Mouse (Mus musculus) neural tube, embryonic 13.5 days (tissue): ENCODE measurements around the gene Dennd1a. TPM values are rescaled to one million over a fixed set of nuclear protein-coding genes. Genes with fewer than 3 reads are reported as not detected.

ENCODE experiments used
- ATAC-seq: fragments of 200-750 bp; cut with Nextera tagmentation; 2 replicates; pipeline ENCODE4 v1.8.0; 2017; ENCODE audit warnings: low read depth, mild to moderate bottlenecking, moderate TSS enrichment, moderate library complexity
- H3K27ac ChIP-seq: fragments of 300-500 bp; sonication (generic); replicated peaks from 2 replicates; pipeline ENCODE4 v1.5.1; 2015; ENCODE audit warnings: moderate library complexity, mild to moderate bottlenecking, inconsistent platforms
- H3K27me3 ChIP-seq: fragments of 300-500 bp; sonication (generic); 2 replicates; pipeline ENCODE4 v1.6.1; 2015; ENCODE audit warnings: mild to moderate bottlenecking, inconsistent platforms
- H3K36me3 ChIP-seq: fragments of 300-500 bp; sonication (generic); 2 replicates; pipeline ENCODE4 v1.6.1; 2015; ENCODE audit warnings: mild to moderate bottlenecking, inconsistent platforms
- H3K4me1 ChIP-seq: fragments of 300-500 bp; sonication (generic); replicated peaks from 2 replicates; pipeline ENCODE4 v1.6.1; 2015; ENCODE audit warnings: inconsistent platforms
- H3K4me2 ChIP-seq: fragments of 300-500 bp; sonication (generic); 2 replicates; pipeline ENCODE4 v1.6.1; 2015; ENCODE audit warnings: inconsistent platforms, mild to moderate bottlenecking, moderate library complexity
- H3K4me3 ChIP-seq: fragments of 300-500 bp; sonication (generic); 2 replicates; pipeline ENCODE4 v1.5.1; 2015; ENCODE audit warnings: mild to moderate bottlenecking, inconsistent platforms
- H3K9ac ChIP-seq: fragments of 300-500 bp; sonication (generic); 2 replicates; pipeline ENCODE4 v1.6.1; 2015; ENCODE audit warnings: moderate library complexity, mild to moderate bottlenecking, inconsistent platforms
- H3K9me3 ChIP-seq: fragments of 300-500 bp; sonication (generic); 2 replicates; pipeline ENCODE4 v1.6.1; 2016; ENCODE audit warnings: inconsistent platforms
- WGBS: fragments of 180-500 bp; shearing (Covaris S2); methylation state at CpG from one replicate; pipeline ENCODE4 v1.1.7; 2015; 5-methylcytosine and 5-hydroxymethylcytosine counted together
- polyA plus RNA-seq: library from polyadenylated mRNA; unstranded; fragments of >200 nt; fragmentation: Nextera tagmentation; extraction: Ambion mirVana; gene quantifications from 2 replicates; pipeline ENCODE4 v1.2.1, GENCODE M21; 2015

The Dennd1a gene
- polyA plus RNA-seq, 1 experiment from 2014 or later, result 14.6 TPM

GRCm38 (mm10) chr2:37872791-37873190 is 414.4 kb downstream of the Dennd1a start:
- no peak for ATAC-seq
- Histone ChIP-seq H3K27ac (no peak overlapping the region), H3K4me1 (peaks cover 5% of the 10 kb centered on the region), H3K9me3 (no peaks in the 10 kb centered on the region), H3K36me3 (no peaks in the 10 kb centered on the region), H3K4me2 (no peak overlapping the region), H3K27me3 (no peaks in the 10 kb centered on the region), H3K9ac (no peak overlapping the region), H3K4me3 (no peak overlapping the region)
- 74% methylated on average over 4 of the region's 4 CpGs for WGBS

DNA sequence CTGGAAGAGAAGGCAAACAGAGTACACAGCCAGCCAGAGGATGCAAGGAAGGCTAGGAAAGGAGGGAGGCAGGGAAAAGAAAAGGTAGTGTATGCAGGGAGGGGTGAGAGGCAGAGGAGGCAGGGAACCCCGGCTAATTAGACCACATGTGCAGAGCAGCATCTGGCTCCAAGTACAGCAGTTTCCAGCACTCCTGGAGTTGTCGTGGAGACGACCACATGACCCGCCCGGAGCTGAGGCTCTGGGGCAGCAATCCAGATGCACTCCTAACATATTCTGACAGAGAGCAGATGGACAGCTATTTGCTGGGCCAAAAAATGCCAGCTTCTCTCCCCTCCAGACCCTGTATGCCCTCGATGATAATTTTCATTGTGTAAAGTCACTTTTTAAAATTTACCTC is 417.6 kb downstream of the Dennd1a start:
- H3K27ac ChIP-seq, result no peak overlapping the region
- ATAC-seq, result 0 out of 2 replicates have a peak, but pooled peaks have one; percentile 47
- no peaks in the 10 kb centered on the region for H3K36me3 ChIP-seq
- H3K4me1 ChIP-seq, result peaks cover 5% of the 10 kb centered on the region
- no peaks in the 10 kb centered on the region for H3K27me3 ChIP-seq
- H3K9me3 ChIP-seq, result no peaks in the 10 kb centered on the region
- WGBS, result 25% methylated on average over 6 of the region's 6 CpGs
- H3K4me3 ChIP-seq, result no peak overlapping the region
- no peak overlapping the region for H3K9ac ChIP-seq
- no peak overlapping the region for H3K4me2 ChIP-seq

DNA sequence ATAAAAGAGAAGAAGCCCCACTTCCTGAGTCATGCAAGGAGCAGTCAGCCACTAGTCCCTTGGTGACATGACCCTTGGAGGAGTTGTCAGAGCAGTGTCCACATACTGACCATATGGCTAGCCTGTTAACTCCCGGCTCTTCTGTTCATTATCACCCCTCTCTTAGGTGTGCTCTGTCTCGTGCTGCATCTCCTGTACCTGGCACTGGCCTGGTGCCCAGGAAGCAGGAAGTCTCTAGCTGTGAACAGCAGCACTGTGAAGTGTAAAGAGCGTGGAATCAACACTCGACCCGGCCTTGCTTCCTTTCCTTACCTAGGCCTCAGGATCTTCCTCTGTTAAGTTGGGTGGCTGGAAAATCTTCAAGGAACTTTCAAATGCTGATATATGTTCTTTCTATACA is 419.8 kb downstream of the Dennd1a start:
- 82% methylated on average over 5 of the region's 5 CpGs for WGBS
- Histone ChIP-seq H3K36me3 (no peaks in the 10 kb centered on the region), H3K9ac (no peak overlapping the region), H3K4me3 (no peak overlapping the region), H3K4me1 (peaks cover 5% of the 10 kb centered on the region), H3K27ac (no peak overlapping the region), H3K4me2 (no peak overlapping the region), H3K9me3 (no peaks in the 10 kb centered on the region), H3K27me3 (no peaks in the 10 kb centered on the region)
- no peak for ATAC-seq

- H3K9ac ChIP-seq, result no peak overlapping the region
- H3K27ac ChIP-seq, result no peak overlapping the region
- no peaks in the 10 kb centered on the region for H3K36me3 ChIP-seq
- H3K4me2 ChIP-seq, result no peak overlapping the region
- WGBS, result 100% methylated on average over 1 of the region's 1 CpGs
- no peak overlapping the region for H3K4me3 ChIP-seq
- no peak for ATAC-seq
- no peaks in the 10 kb centered on the region for H3K27me3 ChIP-seq
- H3K9me3 ChIP-seq, result no peaks in the 10 kb centered on the region
- H3K4me1 ChIP-seq, result peaks cover 9% of the 10 kb centered on the region; the same call in 1 of the 2 replicates
Observed at GRCm38 (mm10) chr2:37857472-37857871, 429.7 kb downstream of the Dennd1a start.

DNA sequence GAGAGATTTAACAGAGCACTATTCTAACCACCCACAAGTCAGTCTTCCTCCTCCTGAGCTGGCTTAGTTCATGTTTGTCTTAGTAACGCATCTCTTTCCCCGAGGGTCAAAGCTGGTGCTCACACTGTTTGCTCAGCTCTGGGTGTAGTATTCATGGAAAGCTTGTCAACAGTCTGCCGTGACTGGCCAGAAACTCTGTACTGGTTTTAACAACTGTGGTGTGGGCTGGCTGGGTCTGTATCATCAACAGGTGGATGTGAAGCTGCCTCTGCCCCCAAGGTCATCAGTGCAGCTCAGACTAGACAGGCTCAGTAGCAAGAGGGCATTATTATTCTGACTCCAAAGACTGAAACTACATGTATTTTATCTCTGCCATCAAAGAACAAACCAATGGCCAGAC is 430.2 kb downstream of the Dennd1a start:
- no peak overlapping the region for H3K4me3 ChIP-seq

GRCm38 (mm10) chr2:37855226-37855625 is 432.0 kb downstream of the Dennd1a start:
- WGBS, result 69% methylated on average over 2 of the region's 2 CpGs
- Histone ChIP-seq H3K9me3 (no peaks in the 10 kb centered on the region), H3K4me3 (no peak overlapping the region), H3K4me2 (no peak overlapping the region), H3K9ac (no peak overlapping the region), H3K36me3 (no peaks in the 10 kb centered on the region), H3K27me3 (no peaks in the 10 kb centered on the region), H3K27ac (no peak overlapping the region), H3K4me1 (peaks cover 9% of the 10 kb centered on the region)
- no peak for ATAC-seq

More for the DNA sequence above, 430.2 kb downstream of the Dennd1a start:
- H3K27ac ChIP-seq, result no peak overlapping the region
- WGBS, result 76% methylated on average over 3 of the region's 3 CpGs
- peaks cover 9% of the 10 kb centered on the region; the same call in 1 of the 2 replicates for H3K4me1 ChIP-seq
- H3K4me2 ChIP-seq, result no peak overlapping the region
- H3K9ac ChIP-seq, result no peak overlapping the region
- no peaks in the 10 kb centered on the region for H3K36me3 ChIP-seq
- no peaks in the 10 kb centered on the region for H3K9me3 ChIP-seq
- ATAC-seq, result no peak
- H3K27me3 ChIP-seq, result no peaks in the 10 kb centered on the region

- H3K4me1 ChIP-seq, result peaks cover 9% of the 10 kb centered on the region
- WGBS, result 69% methylated on average over 1 of the region's 1 CpGs
- no peak overlapping the region for H3K4me3 ChIP-seq
- no peaks in the 10 kb centered on the region for H3K27me3 ChIP-seq
- H3K9me3 ChIP-seq, result no peaks in the 10 kb centered on the region
- no peak for ATAC-seq
- H3K4me2 ChIP-seq, result no peak overlapping the region
- H3K36me3 ChIP-seq, result no peaks in the 10 kb centered on the region
- no peak overlapping the region for H3K9ac ChIP-seq
- H3K27ac ChIP-seq, result no peak overlapping the region
Observed at GRCm38 (mm10) chr2:37853878-37854435, 433.2 kb downstream of the Dennd1a start.

- H3K9ac ChIP-seq, result no peak overlapping the region
- H3K4me2 ChIP-seq, result no peak overlapping the region
- H3K4me1 ChIP-seq, result peaks cover 9% of the 10 kb centered on the region
- 90% methylated on average over 1 of the region's 1 CpGs for WGBS
- H3K9me3 ChIP-seq, result no peaks in the 10 kb centered on the region
- H3K27me3 ChIP-seq, result no peaks in the 10 kb centered on the region
- H3K27ac ChIP-seq, result peak overlapping the region; percentile 23; the same call in 1 of the 2 replicates
- 0 out of 2 replicates have a peak, but pooled peaks have one; percentile 23 for ATAC-seq
- H3K4me3 ChIP-seq, result no peak overlapping the region
- H3K36me3 ChIP-seq, result no peaks in the 10 kb centered on the region
Observed at GRCm38 (mm10) chr2:37850626-37851025, 436.6 kb downstream of the Dennd1a start.

GRCm38 (mm10) chr2:37849357-37849756 is 437.8 kb downstream of the Dennd1a start:
- Histone ChIP-seq H3K27me3 (no peaks in the 10 kb centered on the region), H3K9ac (no peak overlapping the region), H3K36me3 (no peaks in the 10 kb centered on the region), H3K4me3 (no peak overlapping the region), H3K27ac (no peak overlapping the region), H3K4me2 (no peak overlapping the region), H3K4me1 (peaks cover 5% of the 10 kb centered on the region), H3K9me3 (no peaks in the 10 kb centered on the region)
- WGBS, result 86% methylated on average over 3 of the region's 3 CpGs
- no peak for ATAC-seq

DNA sequence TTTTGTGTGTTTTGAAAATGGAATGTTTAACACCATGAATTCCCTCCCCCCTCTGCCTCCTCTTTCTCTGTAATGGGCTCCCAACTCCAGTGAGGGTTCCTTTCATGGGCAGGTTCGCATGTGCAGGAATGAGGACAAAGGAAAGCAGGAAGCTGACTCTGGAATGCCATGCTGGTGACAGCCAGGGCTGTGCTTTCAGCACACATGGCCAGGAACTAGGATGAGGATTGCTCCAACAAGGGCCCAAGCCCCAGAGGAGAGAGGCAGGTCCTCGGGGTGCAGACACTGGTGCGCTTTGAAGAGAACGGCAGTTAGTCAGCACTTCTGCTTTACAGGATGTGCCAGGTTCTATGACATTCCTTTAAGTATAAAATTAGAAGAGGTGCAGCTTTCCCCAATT is 444.5 kb downstream of the Dennd1a start:
- 30% methylated on average over 4 of the region's 4 CpGs for WGBS
- Histone ChIP-seq H3K4me3 (no peak overlapping the region), H3K27me3 (no peaks in the 10 kb centered on the region)

DNA sequence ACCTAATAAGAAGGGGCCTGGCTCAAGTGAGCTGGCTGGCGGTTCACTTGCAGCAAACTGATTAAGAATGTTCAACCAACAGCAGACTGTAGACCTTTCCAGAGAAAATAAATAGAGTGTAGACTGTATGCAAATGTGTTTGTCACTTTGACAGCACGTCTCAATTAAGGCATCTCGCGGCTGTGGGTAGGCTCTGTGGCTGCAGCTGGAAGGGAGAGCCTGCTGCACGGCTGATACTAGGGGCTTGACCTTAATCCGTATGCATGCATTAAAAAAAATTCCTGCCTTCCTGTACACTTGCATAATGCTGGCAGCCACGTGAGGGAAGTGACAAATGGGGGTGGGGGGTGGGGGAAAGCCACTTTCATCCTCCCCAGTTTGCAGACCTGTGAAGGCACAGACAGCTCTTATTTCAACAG is 445.0 kb downstream of the Dennd1a start:
- 0 out of 2 replicates have a peak, but pooled peaks cover 3% of the 10 kb centered on the region for H3K36me3 ChIP-seq
- H3K27me3 ChIP-seq, result no peaks in the 10 kb centered on the region
- WGBS, result 8% methylated on average over 7 of the region's 7 CpGs
- H3K9me3 ChIP-seq, result no peaks in the 10 kb centered on the region
- no peak overlapping the region for H3K9ac ChIP-seq
- H3K4me3 ChIP-seq, result no peak overlapping the region
- H3K4me2 ChIP-seq, result no peak overlapping the region
- ATAC-seq, result peak; percentile 60
- peak overlapping the region; percentile 66 for H3K27ac ChIP-seq
- H3K4me1 ChIP-seq, result peaks cover 17% of the 10 kb centered on the region

More for the DNA sequence above, 444.5 kb downstream of the Dennd1a start:
- H3K27ac ChIP-seq, result peak overlapping the region; percentile 66
- H3K9ac ChIP-seq, result no peak overlapping the region
- no peaks in the 10 kb centered on the region for H3K9me3 ChIP-seq
- H3K4me2 ChIP-seq, result no peak overlapping the region
- peaks cover 17% of the 10 kb centered on the region for H3K4me1 ChIP-seq
- H3K36me3 ChIP-seq, result 0 out of 2 replicates have a peak, but pooled peaks cover 1% of the 10 kb centered on the region
- peak; percentile 49; the same call in 1 of the 2 replicates for ATAC-seq

- no peak for ATAC-seq
- Histone ChIP-seq H3K27ac (no peak overlapping the region), H3K4me3 (no peak overlapping the region), H3K9me3 (no peaks in the 10 kb centered on the region), H3K9ac (no peak overlapping the region), H3K27me3 (no peaks in the 10 kb centered on the region), H3K4me1 (peaks cover 17% of the 10 kb centered on the region), H3K36me3 (peaks cover 3% of the 10 kb centered on the region; the same call in 1 of the 2 replicates), H3K4me2 (no peak overlapping the region)
Observed at GRCm38 (mm10) chr2:37839922-37840321, 447.3 kb downstream of the Dennd1a start.
